Mouse (Mus musculus) cerebellum, adult 2 months (tissue): Measurements from ENCODE around the gene Sephs2.

Experiments used
- CTCF ChIP-seq: fragments of 200-500 bp; IDR thresholded peaks from 2 replicates; pipeline ENCODE4 v1.5.1; 2011; ENCODE audit warnings: low read depth, mild to moderate bottlenecking, control low read depth, low read length, moderate library complexity, borderline replicate concordance; ENCODE audit not compliant: insufficient read depth
- POLR2A ChIP-seq: fragments of 200-500 bp; IDR thresholded peaks from 2 replicates; pipeline ENCODE4 v1.6.1; 2011; ENCODE audit warnings: low read length, control low read depth, borderline replicate concordance; ENCODE audit not compliant: insufficient read depth

DNA sequence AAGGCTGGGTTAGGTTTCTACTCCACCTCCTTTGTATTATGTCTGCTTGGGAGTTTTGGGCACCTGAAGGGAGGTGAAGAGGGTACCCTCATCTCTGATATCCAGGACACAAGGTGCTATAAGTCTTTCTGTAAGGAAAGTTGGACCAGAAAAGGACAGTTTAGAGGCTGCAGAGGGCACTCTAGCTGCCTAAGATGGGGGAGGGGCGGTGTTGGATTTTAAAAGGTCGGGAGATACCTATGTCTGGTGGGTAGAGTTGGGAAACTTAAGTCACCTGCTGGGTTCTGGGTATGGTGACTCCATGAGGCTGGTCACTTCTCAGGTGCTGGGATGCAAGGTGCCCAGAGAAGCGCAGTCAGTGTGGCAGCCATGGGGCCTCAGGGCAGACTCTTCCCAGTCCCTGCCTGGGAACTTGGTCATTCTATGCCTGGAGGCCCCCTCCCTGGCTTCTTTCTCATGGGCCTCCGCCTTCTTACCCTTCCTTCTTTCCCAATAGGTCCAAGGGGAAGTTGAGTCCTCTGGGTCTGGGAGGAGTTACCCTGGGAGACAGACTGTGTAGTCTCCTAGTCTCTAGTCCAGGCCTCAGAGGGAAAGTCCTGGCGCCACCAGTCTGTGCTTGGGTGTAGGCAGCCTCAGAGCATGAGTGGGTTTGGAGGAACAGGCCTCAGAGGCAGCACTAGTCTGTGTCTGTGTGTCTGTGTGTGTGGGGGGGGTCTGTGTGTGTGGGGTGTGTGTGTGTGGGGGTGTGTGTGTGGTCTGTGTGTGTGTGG lies 23.1 kb upstream of the Sephs2 start:
- TF ChIP-seq POLR2A (no peak), CTCF (no peak)
